ENCODE assay signal across 9 mouse cellular contexts in the genomic region with DNA sequence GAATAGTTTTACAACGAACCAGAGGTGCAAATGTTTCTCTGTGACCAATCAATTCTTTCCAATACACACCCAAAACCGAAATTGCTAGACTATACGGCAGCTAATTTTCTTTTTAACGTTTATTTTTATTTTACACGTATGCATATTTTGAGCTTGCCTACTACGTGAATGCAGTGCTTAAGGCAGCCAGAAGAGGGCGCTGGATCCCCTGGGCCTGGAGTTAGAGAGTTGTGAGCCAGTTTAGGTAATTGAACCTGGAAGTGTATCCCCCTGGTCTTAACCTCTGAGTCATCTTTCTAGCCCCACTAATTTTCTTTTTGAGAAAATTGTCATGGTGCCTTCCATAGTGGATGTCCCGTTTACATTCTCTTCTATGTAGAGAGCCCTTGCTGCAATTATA.
DNase-seq lines count a peak whose midpoint lies in the region; TF ChIP-seq lines count a peak whose summit lies in the region.
"Had no signal": no experiment of that assay in that cellular context is flagged by ENCODE, and none has a peak within 500 bp of the region (broad histone marks: within the 10 kb centered on the region; RNA-seq: fewer than 3 reads in every experiment).

No protein-coding gene starts in this region.

- TF ChIP-seq CTCF in testis, adult 2 months (IDR thresholded peaks at IDR 0.05; ENCODE audit: control insufficient read depth, insufficient read depth, insufficient replicate concordance, low read depth, low read length), result peak; percentile 72; the same call in 1 of the 2 replicates

- no peaks in the 10 kb centered on the region for H3K36me3 ChIP-seq in testis, adult 2 months (ENCODE audit: control insufficient read depth, insufficient read depth, low read length)
- H3K36me3 ChIP-seq: limb, embryonic 15.5 days had no signal

- no peak overlapping the region for H3K27ac ChIP-seq in testis, adult 2 months (ENCODE audit: control insufficient read depth, insufficient read depth, low read depth, low read length)
- H3K27ac ChIP-seq: limb, embryonic 15.5 days had no signal

- peaks cover 3% of the 10 kb centered on the region; the same call in 1 of the 2 replicates for H3K4me1 ChIP-seq in testis, adult 2 months (ENCODE audit: control insufficient read depth, insufficient read depth, low read length)
- H3K4me1 ChIP-seq: limb, embryonic 15.5 days had no signal

- no peak for TF ChIP-seq POLR2A in testis, adult 2 months (IDR thresholded peaks at IDR 0.05; ENCODE audit: control insufficient read depth, low read depth, low read length)

- no peaks in the 10 kb centered on the region for H3K27me3 ChIP-seq in testis, adult 2 months (ENCODE audit: control insufficient read depth, insufficient read depth, low read length)
- H3K27me3 ChIP-seq: limb, embryonic 15.5 days had no signal

- intact Hi-C loops in gastrocnemius, postnatal 14 days (cut with DNase I; ENCODE audit: low total_unique reads), result no loop called here

- no peak overlapping the region for H3K4me3 ChIP-seq in testis, adult 2 months (ENCODE audit: control insufficient read depth, low read depth, low read length)
- H3K4me3 ChIP-seq: limb, embryonic 15.5 days had no signal

- DNase-seq in gastrocnemius, postnatal 14 days, result peak; percentile 3
- DNase-seq in gastrocnemius, adult 18-20 months (ENCODE audit: low spot score), result no peak
- DNase-seq in testis, postnatal 10 days (ENCODE audit: low spot score), result no peak
- DNase-seq in c-Kit-positive CD71-positive TER-119-positive erythroid progenitor cells, embryonic 14.5 days (ENCODE audit: low spot score), result peak; percentile 14
- peak; percentile 16 for DNase-seq in thymus, postnatal 25 days
- no peak for DNase-seq in left cerebral cortex, adult 9 months (ENCODE audit: low spot score in 2 of 2)
- DNase-seq in kidney, adult 18-20 months, result no peak

Comparison
In these comparisons a context has a peak if more than half of its experiments do, and no peak if none do; other contexts are left out.
1. DNase-seq: peak in gastrocnemius, postnatal 14 days (single experiment), c-Kit-positive CD71-positive TER-119-positive erythroid progenitor cells, embryonic 14.5 days (single experiment) and thymus, postnatal 25 days (single experiment); none in gastrocnemius, adult 18-20 months (single experiment), testis, postnatal 10 days (single experiment), left cerebral cortex, adult 9 months (0 of 2) and kidney, adult 18-20 months (single experiment).